Mouse (Mus musculus): ENCODE results near the gene Gm36028. TPM values are rescaled to one million over a fixed set of nuclear protein-coding genes. Genes with fewer than 3 reads are reported as not detected.

Gene Gm36028
- total and polyA plus RNA-seq, 2 experiments = 2.1 to 5.3 TPM

DNA sequence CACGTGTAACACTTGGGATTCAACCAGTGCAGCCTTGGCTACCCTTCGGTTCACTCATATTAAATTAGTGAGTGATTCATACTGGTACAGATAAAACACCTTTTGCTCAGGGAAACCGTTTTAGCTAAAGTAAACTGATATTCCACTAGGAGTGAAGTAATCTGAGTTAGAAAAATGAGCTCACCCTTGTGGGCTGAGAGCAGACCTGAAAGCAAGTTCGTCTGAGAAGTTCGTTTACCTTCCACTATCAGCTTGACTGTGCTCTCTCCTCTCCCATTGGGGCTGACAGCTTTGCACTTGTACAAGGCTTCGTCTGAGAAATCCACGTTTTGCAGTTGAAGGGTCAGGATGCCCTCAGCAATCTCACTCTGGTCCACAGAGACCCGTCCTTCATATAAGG is 5.4 kb downstream of the Gm36028 start:
- H3K36me3 ChIP-seq (ENCODE audit: control insufficient read depth, insufficient read depth, low read length) = no peaks in the 10 kb centered on the region
- H3K27me3 ChIP-seq (ENCODE audit: control insufficient read depth, insufficient read depth, low read length) = no peaks in the 10 kb centered on the region
- 0 out of 2 replicates have a peak, but pooled peaks cover 4% of the 10 kb centered on the region for H3K79me2 ChIP-seq (ENCODE audit: control insufficient read depth, insufficient read depth, low read length)
- TF ChIP-seq POLR2A (IDR thresholded peaks at IDR 0.05; ENCODE audit: extremely low read depth, insufficient read depth, low read length) = no peak
- no peak for TF ChIP-seq CTCF (IDR thresholded peaks at IDR 0.05; ENCODE audit: low read depth, low read length)
- peak overlapping the region; percentile 86 for H3K27ac ChIP-seq (replicated peaks; ENCODE audit: insufficient read depth, low read depth, low read length)
- H3K9ac ChIP-seq (ENCODE audit: low read depth, low read length) = peak overlapping the region; percentile 7; the same call in 1 of the 2 replicates
- WGBS = 44% methylated on average over 8 of the region's 8 CpGs
- H3K4me1 ChIP-seq (ENCODE audit: control insufficient read depth, insufficient read depth, low read length) = peaks cover 25% of the 10 kb centered on the region
- DNase-seq (ENCODE audit: extremely low read depth, low read depth, low spot score) = peak; percentile 58
- no peak overlapping the region for H3K4me3 ChIP-seq (ENCODE audit: insufficient read depth, low read depth, low read length)

- H3K4me3 ChIP-seq (ENCODE audit: insufficient read depth, low read depth, low read length) = no peak overlapping the region
- peaks cover 27% of the 10 kb centered on the region for H3K4me1 ChIP-seq (ENCODE audit: control insufficient read depth, insufficient read depth, low read length)
- 51% methylated on average over 5 of the region's 5 CpGs for WGBS
- no peaks in the 10 kb centered on the region for H3K27me3 ChIP-seq (ENCODE audit: control insufficient read depth, insufficient read depth, low read length)
- peak overlapping the region; percentile 42 for H3K27ac ChIP-seq (replicated peaks; ENCODE audit: insufficient read depth, low read depth, low read length)
- H3K36me3 ChIP-seq (ENCODE audit: control insufficient read depth, insufficient read depth, low read length) = no peaks in the 10 kb centered on the region
- H3K79me2 ChIP-seq (ENCODE audit: control insufficient read depth, insufficient read depth, low read length) = 0 out of 2 replicates have a peak, but pooled peaks cover 4% of the 10 kb centered on the region
- no peak for TF ChIP-seq CTCF (IDR thresholded peaks at IDR 0.05; ENCODE audit: low read depth, low read length)
- no peak for TF ChIP-seq POLR2A (IDR thresholded peaks at IDR 0.05; ENCODE audit: extremely low read depth, insufficient read depth, low read length)
- H3K9ac ChIP-seq (ENCODE audit: low read depth, low read length) = no peak overlapping the region
- DNase-seq (ENCODE audit: extremely low read depth, low read depth, low spot score) = peak; percentile 59
Measured at GRCm38 (mm10) chr16:37854593-37854992, 6.4 kb downstream of the Gm36028 start.

DNA sequence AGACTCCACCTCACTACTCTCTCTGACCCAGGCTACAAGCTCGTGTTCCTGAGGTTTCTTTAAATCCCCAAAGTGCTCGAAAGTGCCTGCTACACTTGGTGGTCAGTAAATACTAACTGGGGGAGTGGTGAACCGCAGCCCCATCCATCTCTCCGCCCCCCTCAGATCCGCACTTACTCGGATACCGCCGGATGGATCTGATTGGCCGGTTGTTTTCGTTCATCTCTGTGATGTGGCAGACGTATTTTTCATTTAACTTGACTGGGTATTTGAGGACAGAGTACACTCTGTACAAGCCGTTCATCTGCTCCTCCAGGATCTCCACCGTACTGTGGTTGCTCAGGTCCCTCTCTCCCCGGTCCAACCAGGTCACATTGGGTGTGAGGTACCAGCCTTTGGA is 6.9 kb downstream of the Gm36028 start:
- 87% methylated on average over 14 of the region's 14 CpGs for WGBS
- TF ChIP-seq POLR2A (IDR thresholded peaks at IDR 0.05; ENCODE audit: extremely low read depth, insufficient read depth, low read length) (no peak), CTCF (IDR thresholded peaks at IDR 0.05; ENCODE audit: low read depth, low read length) (no peak)
- no peak for DNase-seq (ENCODE audit: extremely low read depth, low read depth, low spot score)

GRCm38 (mm10) chr16:37853279-37853678 is 7.7 kb downstream of the Gm36028 start:
- TF ChIP-seq CTCF (IDR thresholded peaks at IDR 0.05; ENCODE audit: low read depth, low read length) (no peak), POLR2A (IDR thresholded peaks at IDR 0.05; ENCODE audit: extremely low read depth, insufficient read depth, low read length) (no peak)
- Histone ChIP-seq H3K4me3 (ENCODE audit: insufficient read depth, low read depth, low read length) (no peak overlapping the region), H3K36me3 (ENCODE audit: control insufficient read depth, insufficient read depth, low read length) (no peaks in the 10 kb centered on the region), H3K79me2 (ENCODE audit: control insufficient read depth, insufficient read depth, low read length) (0 out of 2 replicates have a peak, but pooled peaks cover 4% of the 10 kb centered on the region), H3K27me3 (ENCODE audit: control insufficient read depth, insufficient read depth, low read length) (no peaks in the 10 kb centered on the region), H3K27ac (replicated peaks; ENCODE audit: insufficient read depth, low read depth, low read length) (no peak overlapping the region), H3K9ac (ENCODE audit: low read depth, low read length) (no peak overlapping the region), H3K4me1 (ENCODE audit: control insufficient read depth, insufficient read depth, low read length) (peaks cover 27% of the 10 kb centered on the region)
- WGBS = 32% methylated on average over 9 of the region's 9 CpGs
- peak; percentile 54 for DNase-seq (ENCODE audit: extremely low read depth, low read depth, low spot score)

More for the DNA sequence above, 6.9 kb downstream of the Gm36028 start:
- Histone ChIP-seq H3K27ac (replicated peaks; ENCODE audit: insufficient read depth, low read depth, low read length) (no peak overlapping the region), H3K79me2 (ENCODE audit: control insufficient read depth, insufficient read depth, low read length) (0 out of 2 replicates have a peak, but pooled peaks cover 4% of the 10 kb centered on the region), H3K9ac (ENCODE audit: low read depth, low read length) (no peak overlapping the region), H3K4me1 (ENCODE audit: control insufficient read depth, insufficient read depth, low read length) (peaks cover 27% of the 10 kb centered on the region), H3K4me3 (ENCODE audit: insufficient read depth, low read depth, low read length) (no peak overlapping the region), H3K27me3 (ENCODE audit: control insufficient read depth, insufficient read depth, low read length) (no peaks in the 10 kb centered on the region), H3K36me3 (ENCODE audit: control insufficient read depth, insufficient read depth, low read length) (no peaks in the 10 kb centered on the region)

DNA sequence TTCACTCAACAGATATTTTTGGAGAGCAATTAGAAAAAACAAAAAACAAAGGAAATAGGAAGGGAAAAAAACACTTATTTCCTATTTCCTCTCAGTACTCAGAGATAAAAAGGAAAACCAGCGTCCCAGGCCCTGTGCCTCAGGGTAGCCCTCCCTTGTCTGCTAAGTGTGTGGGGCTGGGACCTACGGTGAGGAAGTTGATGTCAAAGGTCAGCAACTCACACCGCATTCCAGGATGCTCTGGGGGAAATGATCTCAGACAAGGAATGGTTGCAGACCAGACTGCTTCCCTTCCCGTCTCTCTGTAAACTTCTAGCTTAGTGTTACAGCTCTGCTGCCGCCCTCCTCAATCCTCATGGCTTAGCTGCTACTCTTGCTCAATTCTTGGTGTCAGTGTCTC is 9.6 kb downstream of the Gm36028 start:
- peaks cover 27% of the 10 kb centered on the region for H3K4me1 ChIP-seq (ENCODE audit: control insufficient read depth, insufficient read depth, low read length)
- no peaks in the 10 kb centered on the region for H3K36me3 ChIP-seq (ENCODE audit: control insufficient read depth, insufficient read depth, low read length)
- H3K9ac ChIP-seq (ENCODE audit: low read depth, low read length) = no peak overlapping the region
- no peaks in the 10 kb centered on the region for H3K27me3 ChIP-seq (ENCODE audit: control insufficient read depth, insufficient read depth, low read length)
- WGBS = 70% methylated on average over 5 of the region's 5 CpGs
- H3K79me2 ChIP-seq (ENCODE audit: control insufficient read depth, insufficient read depth, low read length) = 0 out of 2 replicates have a peak, but pooled peaks cover 4% of the 10 kb centered on the region
- peak; percentile 36 for DNase-seq (ENCODE audit: extremely low read depth, low read depth, low spot score)
- H3K27ac ChIP-seq (replicated peaks; ENCODE audit: insufficient read depth, low read depth, low read length) = 0 out of 2 replicates have a peak overlapping the region, but pooled peaks have one; percentile 21
- TF ChIP-seq POLR2A (IDR thresholded peaks at IDR 0.05; ENCODE audit: extremely low read depth, insufficient read depth, low read length) (no peak), CTCF (IDR thresholded peaks at IDR 0.05; ENCODE audit: low read depth, low read length) (no peak)
- no peak overlapping the region for H3K4me3 ChIP-seq (ENCODE audit: insufficient read depth, low read depth, low read length)

DNA sequence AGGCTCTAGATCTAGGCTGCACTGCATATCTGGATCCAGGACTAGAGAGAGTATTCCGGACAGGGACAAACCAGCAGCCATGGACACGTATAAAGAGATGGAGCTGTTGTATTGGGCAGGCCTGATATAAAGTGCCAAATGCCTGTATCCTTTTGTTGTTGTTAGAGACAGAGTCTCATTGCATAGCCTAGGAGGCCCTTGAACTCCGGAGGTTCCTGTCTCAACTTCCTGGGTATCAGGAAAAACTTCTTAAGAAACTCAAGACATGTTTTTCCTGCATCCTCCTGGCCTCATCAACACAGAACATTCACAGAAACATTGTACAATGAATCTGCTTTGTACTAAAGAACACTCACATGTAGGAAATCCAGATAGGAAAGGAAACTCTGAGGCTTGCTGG is 13.9 kb downstream of the Gm36028 start:
- H3K4me1 ChIP-seq (ENCODE audit: control insufficient read depth, insufficient read depth, low read length) = peaks cover 2% of the 10 kb centered on the region; the same call in 1 of the 2 replicates
- peaks cover 3% of the 10 kb centered on the region; the same call in 1 of the 2 replicates for H3K27me3 ChIP-seq (ENCODE audit: control insufficient read depth, insufficient read depth, low read length)
- no peak for DNase-seq (ENCODE audit: extremely low read depth, low read depth, low spot score)
- no peak overlapping the region for H3K9ac ChIP-seq (ENCODE audit: low read depth, low read length)
- TF ChIP-seq CTCF (IDR thresholded peaks at IDR 0.05; ENCODE audit: low read depth, low read length) = no peak
- TF ChIP-seq POLR2A (IDR thresholded peaks at IDR 0.05; ENCODE audit: extremely low read depth, insufficient read depth, low read length) = no peak
- peak overlapping the region; percentile 29; the same call in 1 of the 2 replicates for H3K27ac ChIP-seq (replicated peaks; ENCODE audit: insufficient read depth, low read depth, low read length)
- H3K36me3 ChIP-seq (ENCODE audit: control insufficient read depth, insufficient read depth, low read length) = no peaks in the 10 kb centered on the region
- H3K79me2 ChIP-seq (ENCODE audit: control insufficient read depth, insufficient read depth, low read length) = no peaks in the 10 kb centered on the region
- WGBS = 76% methylated on average over 3 of the region's 3 CpGs
- H3K4me3 ChIP-seq (ENCODE audit: insufficient read depth, low read depth, low read length) = no peak overlapping the region

All from liver, adult 2 months (tissue).